Mouse (Mus musculus) left cerebral cortex, adult 8-10 months (tissue): ENCODE measurements at regions not wholly inside any gene's neighbourhood (a gene's known extent, or its start where the extent isn't known, plus 50 kb on each side); places are given as distances from the start of the nearest gene placed in this dataset.

ENCODE experiments used
- DNase-seq, 2 experiments: peaks; one replicate each; pipeline ENCODE4 v3.0.0; 2022; ENCODE audit warnings: low spot score in 2 of 2

DNA sequence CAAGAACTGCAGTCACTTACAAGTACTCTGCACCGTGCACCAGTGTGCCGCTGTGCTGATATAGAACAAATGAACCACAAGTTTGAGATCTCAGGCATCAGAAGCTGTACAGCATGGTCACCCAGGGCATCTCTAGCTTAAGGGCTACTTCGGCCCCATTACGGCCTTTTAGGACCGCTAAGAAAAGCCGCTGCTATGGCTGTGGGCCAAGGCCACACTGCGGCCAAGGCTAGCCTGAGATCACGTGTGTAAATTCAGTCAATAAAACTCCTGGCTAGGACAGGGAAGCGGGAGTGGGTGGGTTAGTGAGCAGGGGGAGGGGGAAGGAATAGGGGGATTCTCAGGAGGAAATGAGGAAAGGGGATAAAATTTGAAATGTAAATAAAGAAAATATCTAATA, 50.9 kb upstream of the Atp12a start:
- DNase-seq, result no peak

DNA sequence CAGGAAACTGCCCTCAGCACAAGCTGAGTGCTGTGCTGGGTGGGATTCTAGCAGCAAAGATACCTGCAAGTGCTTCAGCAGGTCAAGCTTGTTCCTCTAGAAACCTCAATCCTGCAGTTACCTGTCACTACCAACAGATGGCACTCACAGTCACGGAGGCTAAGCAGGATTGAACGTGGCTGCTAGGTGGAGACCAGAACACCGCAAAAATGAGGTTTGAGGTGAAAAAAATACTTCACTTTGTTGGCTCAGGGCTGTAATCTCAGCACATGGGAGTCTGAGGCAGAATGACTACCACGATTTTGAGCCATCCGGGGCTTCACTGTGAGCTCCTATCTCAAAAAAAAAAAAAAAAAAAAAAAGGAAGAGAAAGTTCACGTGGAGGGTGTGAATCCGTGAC, 50.4 kb upstream of the Atp12a start:
- DNase-seq, result peak in 1 of 2 experiments; percentile 14
